Mouse (Mus musculus): ENCODE results near the gene Smco2. TPM values are rescaled to one million over a fixed set of nuclear protein-coding genes. Genes with fewer than 3 reads are reported as not detected.
A peak's percentile ranks its signal among the peaks of the same experiment; 100 is the strongest.

Smco2 gene
- not detected in 2 replicates for total RNA-seq (2012; rRNA removed)
- polyA plus RNA-seq (2012; ENCODE audit: insufficient read depth in 1 of 2, insufficient read length in 2 of 2, low read depth in 1 of 2, low replicate concordance in 2 of 2, missing spikeins in 1 of 2): not detected

GRCm38 (mm10) chr6:146850050-146850449 is at the start of gene Smco2:
TSS of gene Smco2 (plus strand) at chr6:146850104.
- DNase-seq (ENCODE audit: low read depth, low spot score): peak; percentile 55
- Histone ChIP-seq H3K27ac (ENCODE audit: control insufficient read depth, low read depth, low read length) (peak within 1 kb of the TSS; percentile 15; the same call in 1 of the 2 replicates), H3K9ac (ENCODE audit: control insufficient read depth, low read depth, low read length, poor library complexity, severe bottlenecking) (0 out of 2 replicates have a peak within 1 kb of the TSS, but pooled peaks have one; percentile 1)

GRCm38 (mm10) chr6:146809991-146810390 is 39.9 kb upstream of the Smco2 start:
- H3K9me3 ChIP-seq (replicated peaks; ENCODE audit: insufficient read depth, low read length): no peaks in the 10 kb centered on the region
- no peaks in the 10 kb centered on the region for H3K27me3 ChIP-seq (ENCODE audit: control insufficient read depth in 1 of 2, insufficient read depth in 2 of 2, low read length in 2 of 2)
- H3K4me3 ChIP-seq (ENCODE audit: control insufficient read depth in 1 of 2, insufficient read depth in 1 of 2, low read depth in 2 of 2, low read length in 2 of 2): no peak overlapping the region
- H3K79me2 ChIP-seq (ENCODE audit: control insufficient read depth, insufficient read depth, low read length, poor library complexity): no peaks in the 10 kb centered on the region
- TF ChIP-seq POLR2A (IDR thresholded peaks at IDR 0.05; ENCODE audit: control insufficient read depth in 1 of 2, insufficient read depth in 1 of 2, low read depth in 1 of 2, low read length in 2 of 2, poor library complexity in 1 of 2) (no peak), ELF1 (IDR thresholded peaks at IDR 0.05; ENCODE audit: low read depth, low read length) (no peak), NRF1 (IDR thresholded peaks at IDR 0.05; ENCODE audit: insufficient read depth, low read depth, low read length, poor library complexity, severe bottlenecking) (no peak), UBTF (IDR thresholded peaks at IDR 0.05; ENCODE audit: borderline replicate concordance, insufficient read depth, low read depth, low read length) (no peak)
- H3K36me3 ChIP-seq (ENCODE audit: control insufficient read depth in 1 of 2, insufficient read depth in 2 of 2, low read length in 2 of 2): no peaks in the 10 kb centered on the region
- no peak overlapping the region for H3K9ac ChIP-seq (ENCODE audit: control insufficient read depth, low read depth, low read length, poor library complexity, severe bottlenecking)
- no peak overlapping the region for H3K27ac ChIP-seq (ENCODE audit: control insufficient read depth, low read depth, low read length)
- no peaks in the 10 kb centered on the region for H3K4me1 ChIP-seq (ENCODE audit: control insufficient read depth in 1 of 2, insufficient read depth in 2 of 2, low read length in 2 of 2)
- DNase-seq (ENCODE audit: low read depth, low spot score): no peak

More at GRCm38 (mm10) chr6:146850050-146850449, at the start of gene Smco2:
- H3K9me3 ChIP-seq (replicated peaks; ENCODE audit: insufficient read depth, low read length): no peaks in the 10 kb centered on the region
- TF ChIP-seq CHD1 (IDR thresholded peaks at IDR 0.05; ENCODE audit: low read depth, low read length) (no peak), CHD2 (IDR thresholded peaks at IDR 0.05; ENCODE audit: low read length) (peak; percentile 25; the same call in 1 of the 2 replicates)
- H3K36me3 ChIP-seq (ENCODE audit: control insufficient read depth in 1 of 2, insufficient read depth in 2 of 2, low read length in 2 of 2): peaks cover 0 to 47% of the 10 kb centered on the region in 2 experiments; a peak in 2 of 4 replicates
- no peaks in the 10 kb centered on the region for H3K79me2 ChIP-seq (ENCODE audit: control insufficient read depth, insufficient read depth, low read length, poor library complexity)
- no peaks in the 10 kb centered on the region for H3K27me3 ChIP-seq (ENCODE audit: control insufficient read depth in 1 of 2, insufficient read depth in 2 of 2, low read length in 2 of 2)
- peaks cover 34 to 56% of the 10 kb centered on the region in 2 experiments for H3K4me1 ChIP-seq (ENCODE audit: control insufficient read depth in 1 of 2, insufficient read depth in 2 of 2, low read length in 2 of 2)
- H3K4me3 ChIP-seq (ENCODE audit: control insufficient read depth in 1 of 2, insufficient read depth in 1 of 2, low read depth in 2 of 2, low read length in 2 of 2): no peak within 1 kb of the TSS

- Histone ChIP-seq H3K9me3 (replicated peaks; ENCODE audit: insufficient read depth, low read length) (no peaks in the 10 kb centered on the region), H3K9ac (ENCODE audit: control insufficient read depth, low read depth, low read length, poor library complexity, severe bottlenecking) (no peak overlapping the region), H3K36me3 (ENCODE audit: control insufficient read depth in 1 of 2, insufficient read depth in 2 of 2, low read length in 2 of 2) (no peaks in the 10 kb centered on the region), H3K27me3 (ENCODE audit: control insufficient read depth in 1 of 2, insufficient read depth in 2 of 2, low read length in 2 of 2) (no peaks in the 10 kb centered on the region), H3K79me2 (ENCODE audit: control insufficient read depth, insufficient read depth, low read length, poor library complexity) (no peaks in the 10 kb centered on the region), H3K4me3 (ENCODE audit: control insufficient read depth in 1 of 2, insufficient read depth in 1 of 2, low read depth in 2 of 2, low read length in 2 of 2) (no peak overlapping the region), H3K27ac (ENCODE audit: control insufficient read depth, low read depth, low read length) (no peak overlapping the region), H3K4me1 (ENCODE audit: control insufficient read depth in 1 of 2, insufficient read depth in 2 of 2, low read length in 2 of 2) (no peaks in the 10 kb centered on the region)
- no peak for DNase-seq (ENCODE audit: low read depth, low spot score)
- TF ChIP-seq ELF1 (IDR thresholded peaks at IDR 0.05; ENCODE audit: low read depth, low read length) (no peak), MAX (IDR thresholded peaks at IDR 0.05; ENCODE audit: low read length) (no peak), RCOR1 (IDR thresholded peaks at IDR 0.05; ENCODE audit: low read depth, low read length) (no peak), ZMIZ1 (IDR thresholded peaks at IDR 0.05; ENCODE audit: low read depth, low read length) (no peak), BHLHE40 (IDR thresholded peaks at IDR 0.05; ENCODE audit: borderline replicate concordance, low read depth, low read length) (no peak), USF2 (IDR thresholded peaks at IDR 0.05; ENCODE audit: borderline replicate concordance in 1 of 2, insufficient read depth in 1 of 2, low read depth in 1 of 2, low read length in 2 of 2) (no peak), ZC3H11A (IDR thresholded peaks at IDR 0.05; ENCODE audit: low read depth, low read length) (no peak)
Observed at GRCm38 (mm10) chr6:146813007-146813406, 36.9 kb upstream of the Smco2 start.
